Mouse (Mus musculus) stomach, postnatal 0 days (tissue): ENCODE data around the gene Gemin6.
"Not testable (repeated sequence)": the region's sequence is repeated elsewhere in the genome, so short reads cannot be mapped to it uniquely, and the experiment has no call there.

Source experiments
- CTCF ChIP-seq: IDR thresholded peaks from 2 replicates; pipeline ENCODE4 v1.5.1; 2016; ENCODE audit warnings: antibody characterized with exemption, low read depth, mild to moderate bottlenecking, moderate library complexity
- EP300 ChIP-seq: optimal IDR thresholded peaks from 2 replicates; pipeline ENCODE3; 2016; ENCODE audit warnings: antibody characterized with exemption

GRCm38 (mm10) chr17:80225142-80225541 is 901 bp downstream of the Gemin6 start:
- TF ChIP-seq CTCF, EP300: not testable (repeated sequence)
